Mouse (Mus musculus) heart, postnatal 14 days (tissue): ENCODE data around the gene Rora. TPM values are rescaled to one million over a fixed set of nuclear protein-coding genes. Genes with fewer than 3 reads are reported as not detected.

Experiments used
- DNase-seq, 2 experiments: peaks; one replicate each; pipeline ENCODE4 v3.0.0; 2021 to 2022
- intact Hi-C: fragments of 180-260 bp; cut with DNase I; formaldehyde crosslinking; loops from one replicate; pipeline ENCODE4 v1.15.1; 2025
- total RNA-seq, 2 experiments: library from RNA; stranded (reverse); gene quantifications; 2 replicates each; pipeline ENCODE4 v1.2.3; 2021

Rora gene
- total RNA-seq, 2 experiments from 2014 or later = 23.3 to 32.9 TPM

DNA sequence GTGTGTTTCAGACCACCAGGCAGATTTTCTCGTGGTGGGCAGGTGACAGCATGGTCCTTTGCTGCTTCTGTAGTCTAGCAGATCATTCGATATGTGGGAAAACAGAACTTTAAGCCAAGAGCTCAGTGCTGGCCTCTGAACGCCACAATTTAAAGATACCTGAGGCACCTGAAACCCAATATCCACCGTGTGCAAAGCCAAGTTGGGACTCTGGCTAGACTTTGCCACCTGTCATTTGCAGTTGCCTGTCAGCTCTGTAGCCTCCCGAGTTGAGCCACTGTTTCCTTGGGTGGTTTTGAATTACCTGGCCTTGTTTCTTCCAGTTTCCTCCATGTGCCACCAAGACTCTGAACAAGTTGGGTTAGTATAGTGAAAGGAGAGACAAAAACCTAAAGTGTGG lies 82.3 kb downstream of the Rora start:
- no peak for DNase-seq
- intact Hi-C loops = no loop called here

DNA sequence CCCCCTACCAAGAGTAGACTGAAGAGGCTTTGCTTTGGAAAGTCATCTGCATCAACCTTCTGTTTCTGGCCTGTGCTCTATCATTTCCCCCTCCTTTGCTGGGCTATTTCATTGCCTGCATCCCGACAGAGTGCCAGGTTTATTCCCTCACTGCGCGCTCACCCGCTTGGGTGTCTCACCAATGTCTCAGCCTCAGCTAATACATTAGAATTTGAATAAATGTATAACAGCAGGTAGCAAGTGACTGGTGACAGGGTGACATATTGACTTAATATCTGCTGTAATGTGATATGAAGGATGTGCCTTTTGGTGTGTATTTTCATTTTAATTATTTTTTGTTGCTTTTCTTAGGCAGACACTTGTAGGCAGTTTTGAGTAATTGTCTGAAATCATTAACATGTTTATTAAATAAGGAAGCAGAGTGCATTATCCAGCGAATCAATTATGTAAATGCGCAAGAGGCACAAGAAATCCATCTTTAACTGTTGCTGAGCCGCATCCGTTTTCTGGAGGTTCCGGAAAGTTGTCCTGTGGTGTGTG lies 83.7 kb downstream of the Rora start:
- DNase-seq = no peak
- intact Hi-C loops = no loop called here

DNA sequence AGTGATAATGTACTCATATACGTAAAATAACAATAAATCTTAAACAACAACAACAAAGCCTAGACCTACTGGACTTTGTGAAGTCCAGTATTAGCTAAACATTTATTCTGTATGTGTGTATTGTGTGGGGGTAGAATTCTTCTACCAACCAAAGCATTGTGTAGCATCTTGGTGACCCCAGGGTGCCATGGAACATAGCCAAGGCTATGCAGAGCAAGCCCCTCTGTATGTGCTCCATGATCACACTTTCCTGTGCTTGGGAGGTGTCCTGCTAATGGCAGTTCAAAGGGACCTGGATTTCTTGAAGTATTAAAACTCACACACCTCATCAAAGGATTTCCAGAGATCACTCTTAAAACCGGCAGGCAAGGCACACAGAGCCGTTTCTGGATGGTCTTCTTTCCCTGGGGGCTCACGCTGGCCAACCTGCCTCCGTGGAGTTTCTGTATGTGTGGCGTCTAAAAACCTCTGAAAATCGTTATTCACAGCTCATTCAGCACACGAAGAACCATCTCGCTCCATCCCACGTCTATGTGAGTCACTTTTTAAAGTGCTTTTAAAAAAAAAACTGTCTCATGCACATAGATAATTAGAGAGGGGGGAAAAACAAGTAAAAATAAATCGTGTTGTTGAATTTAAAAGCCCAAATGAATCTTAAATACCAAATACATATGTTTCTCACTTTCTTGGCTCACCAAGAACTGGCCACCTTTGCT lies 92.5 kb downstream of the Rora start:
- DNase-seq = no peak
- intact Hi-C loops = no loop called here

DNA sequence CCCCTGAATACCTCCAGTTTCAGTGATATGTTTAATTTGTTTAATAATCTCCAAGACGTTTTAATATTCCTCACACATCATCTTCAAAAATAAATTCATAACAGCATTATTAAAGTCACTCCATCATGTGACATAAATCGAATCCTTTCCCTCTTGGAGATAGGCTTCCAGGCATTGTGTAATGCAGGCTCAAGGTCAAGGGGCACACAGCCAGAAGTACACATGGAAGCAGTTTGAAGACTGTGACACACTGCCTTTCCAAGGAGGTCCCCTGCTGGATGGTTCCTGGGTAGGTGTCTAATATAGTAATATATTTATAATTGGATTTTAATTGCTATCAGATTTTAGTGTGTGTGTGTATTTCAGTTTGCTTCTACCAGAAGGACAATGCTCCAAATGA lies 103.4 kb downstream of the Rora start:
- intact Hi-C loops = no loop called here
- DNase-seq = peak; percentile 55

DNA sequence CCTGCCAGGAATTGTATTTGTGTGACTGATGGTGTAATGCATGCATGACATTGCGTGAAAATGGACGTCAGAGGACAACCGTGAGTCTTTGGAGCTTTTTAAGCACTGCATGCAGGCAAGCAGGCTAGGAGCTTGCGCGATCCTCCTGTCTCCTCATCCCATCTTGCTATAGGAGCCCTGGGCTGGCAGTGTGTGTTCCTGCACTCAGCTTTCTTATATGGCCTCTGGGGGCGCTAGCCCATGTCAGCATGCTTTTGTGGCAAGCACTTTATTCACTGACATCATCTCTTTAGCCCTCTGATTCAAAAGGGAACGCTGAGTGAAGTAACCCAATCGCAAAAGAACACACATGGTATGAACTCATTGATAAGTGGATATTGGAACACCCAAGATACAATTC lies 105.7 kb downstream of the Rora start:
- DNase-seq = no peak
- intact Hi-C loops = no loop called here

DNA sequence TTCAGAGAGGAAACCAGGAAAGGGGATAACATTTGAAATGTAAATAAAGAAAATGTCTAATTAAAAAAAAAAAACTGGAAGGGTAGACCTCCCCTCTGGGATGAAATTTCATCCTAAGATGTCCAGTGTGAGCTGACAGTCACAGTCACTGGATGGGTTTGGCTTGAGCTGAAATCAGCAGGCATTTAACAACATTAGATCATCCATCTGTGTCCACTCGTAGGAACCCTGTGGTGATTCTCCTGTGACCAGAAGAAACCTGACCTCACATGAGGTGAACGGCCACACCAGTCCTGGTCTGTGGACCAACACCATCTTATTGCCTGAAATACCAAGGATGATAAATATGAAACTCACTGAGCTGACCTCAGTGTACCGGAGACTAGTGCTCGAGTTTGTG lies 106.7 kb downstream of the Rora start:
- intact Hi-C loops = no loop called here
- DNase-seq = no peak

DNA sequence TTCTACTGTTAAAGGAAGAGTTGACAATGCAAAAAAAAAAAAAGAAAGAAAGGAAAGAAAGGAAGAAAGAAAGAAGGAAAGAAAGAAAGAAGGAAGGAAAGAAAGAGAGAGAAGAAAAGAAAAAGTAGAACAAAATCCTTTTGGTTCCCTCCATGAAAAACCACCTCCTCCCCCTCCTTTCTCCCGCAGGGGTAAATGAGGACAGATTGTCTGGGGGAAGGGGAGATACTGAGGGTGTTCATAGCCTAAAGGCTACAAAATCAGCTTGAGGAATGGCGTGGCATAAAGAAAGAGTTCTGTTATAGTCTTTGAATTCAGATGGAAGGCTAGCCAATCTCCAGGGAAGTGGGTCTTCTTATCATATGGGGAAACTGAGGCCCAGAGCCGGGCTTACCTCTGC lies 107.3 kb downstream of the Rora start:
- intact Hi-C loops = no loop called here
- no peak for DNase-seq

DNA sequence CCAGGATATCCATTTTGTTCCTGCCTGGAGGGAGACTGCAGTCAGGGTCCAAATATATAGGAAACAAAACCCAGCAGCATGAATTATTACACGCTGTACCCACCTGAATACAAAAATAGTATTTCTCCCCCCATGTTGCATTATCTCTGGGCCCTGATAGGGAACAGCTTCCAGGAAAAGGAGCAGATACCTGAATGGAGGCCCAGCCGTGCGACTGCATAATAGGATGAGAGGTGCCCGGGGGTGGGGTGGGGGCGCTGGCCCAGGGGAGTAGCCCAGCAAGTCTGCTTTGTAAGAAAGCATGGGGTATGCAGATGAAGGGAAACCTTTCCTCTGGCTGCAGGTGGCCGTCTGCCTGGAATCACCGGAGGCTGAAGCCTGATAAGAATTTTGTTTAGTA lies 108.1 kb downstream of the Rora start:
- peak in 1 of 2 experiments; percentile 25 for DNase-seq
- intact Hi-C loops = no loop called here

DNA sequence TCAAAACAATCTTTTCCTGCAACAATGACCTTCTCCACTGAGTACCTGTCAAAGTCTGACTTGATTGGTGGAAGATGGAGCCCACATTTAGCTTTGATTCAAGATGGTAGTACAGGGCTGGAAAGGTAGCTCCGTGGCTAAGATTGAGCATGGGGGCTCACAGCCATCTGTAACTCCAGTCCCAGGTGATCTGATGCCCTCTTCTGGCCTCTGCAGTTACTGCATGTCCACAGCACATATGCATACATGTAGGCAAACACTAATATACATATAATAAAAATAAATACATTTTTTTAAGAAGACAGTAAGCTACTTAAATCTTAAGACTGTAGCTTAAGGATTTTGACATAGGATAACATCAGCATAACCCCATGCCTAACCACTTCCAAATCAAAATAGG lies 112.0 kb downstream of the Rora start:
- DNase-seq = no peak
- intact Hi-C loops = no loop called here

DNA sequence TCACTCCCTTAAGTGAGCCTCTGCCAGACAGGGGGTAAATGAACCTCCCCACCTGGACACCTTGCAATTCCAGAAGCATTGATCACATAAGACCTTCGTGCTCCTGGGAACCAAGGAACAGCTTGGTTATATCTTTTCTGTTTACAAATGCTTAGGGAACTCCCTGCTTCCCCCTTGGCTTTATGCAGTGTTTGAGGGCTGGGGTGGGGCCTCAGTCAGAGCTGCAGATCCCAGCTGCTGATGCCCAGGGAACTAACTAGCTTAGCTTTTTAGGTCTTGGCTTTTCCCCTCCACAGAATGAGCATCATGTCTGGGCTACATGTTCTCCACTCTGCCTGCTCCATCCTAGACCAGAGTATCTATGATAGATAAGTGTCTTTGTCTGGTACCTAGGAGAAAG lies 116.1 kb downstream of the Rora start:
- no peak for DNase-seq
- intact Hi-C loops = no loop called here

DNA sequence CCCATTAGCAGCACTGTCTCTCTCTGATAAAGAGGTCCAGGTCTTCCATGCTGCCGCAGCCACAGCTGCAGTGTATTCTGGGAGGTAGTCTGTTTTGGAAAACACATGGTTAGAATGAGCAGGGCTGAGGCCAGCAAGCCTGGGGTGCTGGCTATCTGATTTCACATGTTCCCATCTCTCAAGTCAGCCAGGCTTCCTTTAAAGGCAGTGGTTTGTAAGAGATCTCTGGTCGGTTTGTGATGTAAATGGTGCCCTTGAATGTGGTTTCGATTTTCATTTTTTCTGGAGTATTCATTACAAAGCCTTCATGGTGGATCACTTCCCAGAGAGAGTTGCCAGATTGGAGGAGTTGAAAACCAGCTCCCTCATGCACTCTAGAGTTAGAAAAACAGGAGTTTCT lies 117.8 kb downstream of the Rora start:
- intact Hi-C loops = no loop called here
- DNase-seq = no peak

DNA sequence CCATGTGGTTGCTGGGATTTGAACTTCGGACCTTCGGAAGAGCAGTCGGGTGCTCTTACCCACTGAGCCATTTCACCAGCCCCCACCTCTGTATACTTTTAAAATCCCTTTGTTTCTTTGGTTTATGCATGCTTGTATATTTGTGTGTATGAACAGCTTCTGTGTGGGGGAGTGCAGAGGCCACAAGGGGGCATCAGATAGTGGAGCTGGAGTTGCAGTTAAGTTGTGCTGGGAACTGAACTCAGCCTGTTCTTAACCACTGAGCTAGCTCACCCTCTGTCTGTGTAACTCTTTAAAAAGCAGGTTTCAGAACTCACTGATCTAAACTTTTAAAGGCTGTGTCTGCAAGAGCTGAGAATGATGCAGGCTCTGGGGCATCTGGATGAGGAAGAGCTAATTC lies 120.2 kb downstream of the Rora start:
- intact Hi-C loops = no loop called here
- DNase-seq = no peak

DNA sequence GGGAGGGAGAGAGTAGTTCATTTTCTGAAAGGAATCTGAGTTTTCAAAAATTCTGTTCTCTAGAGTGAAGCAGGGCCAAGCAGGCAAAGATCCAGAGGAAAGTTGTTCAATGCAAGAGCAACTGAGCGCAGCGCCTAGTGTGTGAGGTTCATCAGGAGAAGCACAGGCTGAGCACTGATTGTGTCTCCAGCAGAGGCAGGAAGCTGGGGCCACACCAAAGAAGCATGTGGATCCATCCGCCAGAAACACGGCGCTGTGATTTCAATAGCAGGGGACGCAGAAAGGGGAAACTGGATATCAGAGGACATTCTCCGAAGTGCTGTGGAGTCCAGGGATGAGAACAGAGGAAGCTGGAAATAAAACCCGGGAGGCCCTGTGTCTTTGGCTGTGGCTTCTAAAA lies 128.4 kb downstream of the Rora start:
- DNase-seq = peak; percentile 27 to 33
- intact Hi-C loops = no loop called here

DNA sequence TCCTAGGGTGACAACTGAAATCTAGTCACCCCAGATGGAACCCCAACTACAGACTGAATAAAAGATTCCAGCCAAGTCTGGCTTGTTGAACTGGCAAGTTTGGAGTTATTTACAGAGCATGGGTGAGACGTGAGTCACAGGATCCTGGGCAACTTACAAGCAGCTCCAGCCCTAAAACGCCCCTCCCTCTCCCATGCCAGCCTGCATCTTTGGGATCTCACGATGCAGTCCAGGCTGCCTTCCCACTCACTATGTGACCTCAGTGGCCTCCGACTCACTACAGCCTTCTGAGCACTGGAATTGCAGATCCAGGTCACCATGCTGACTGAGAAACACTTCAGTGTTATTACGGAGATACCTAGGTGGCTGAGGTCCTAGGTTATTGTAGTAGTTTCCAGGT lies 129.0 kb downstream of the Rora start:
- DNase-seq = no peak
- intact Hi-C loops = no loop called here

DNA sequence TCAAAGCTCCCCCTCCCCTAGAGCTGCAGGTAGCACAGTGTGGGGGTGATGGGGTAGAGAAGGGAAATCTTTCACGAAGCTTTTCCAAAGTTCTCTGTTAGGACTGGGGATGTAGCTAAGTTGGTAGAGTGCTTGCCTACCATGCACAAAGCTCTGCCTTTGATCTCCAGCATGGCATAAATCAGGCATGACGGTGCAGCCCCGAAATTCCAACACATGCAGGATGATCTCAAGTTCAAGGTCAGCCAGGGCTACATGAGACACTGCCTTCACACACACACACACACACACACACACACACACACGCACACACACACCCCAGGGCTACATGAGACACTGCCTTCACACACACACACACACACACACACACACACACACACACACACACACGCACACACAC lies 129.7 kb downstream of the Rora start:
- intact Hi-C loops = no loop called here
- no peak for DNase-seq

DNA sequence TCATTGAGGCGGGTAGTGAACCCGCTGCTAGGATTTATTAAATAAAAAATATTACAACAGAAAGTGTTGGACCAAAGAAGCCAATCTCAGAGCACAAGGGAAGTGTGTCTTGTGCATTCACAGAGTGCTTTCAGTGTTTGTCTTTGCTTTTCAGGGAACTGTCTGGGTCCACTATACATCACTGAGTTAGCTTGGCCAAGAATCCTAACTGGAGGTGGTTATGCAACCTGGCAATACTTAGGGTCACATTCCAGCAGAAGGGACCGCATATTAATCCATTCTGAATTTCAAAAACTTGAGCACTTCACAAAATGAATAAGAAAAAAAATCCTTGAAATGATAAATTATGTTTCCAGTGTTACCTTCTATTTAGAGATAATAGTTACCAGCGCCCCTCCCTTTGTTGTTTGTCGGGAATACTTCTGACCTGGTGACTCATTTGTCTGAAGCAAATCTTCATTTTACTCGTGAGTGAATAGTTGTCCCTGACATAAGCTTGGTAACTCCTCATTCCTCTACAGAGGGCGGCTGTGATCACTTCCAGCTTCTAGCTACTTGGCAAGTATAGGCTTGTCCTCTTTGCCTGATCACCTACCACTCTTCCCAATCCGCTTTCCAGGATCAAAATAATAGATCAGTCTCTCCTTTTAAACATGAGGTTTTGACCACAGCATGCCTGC lies 133.2 kb downstream of the Rora start:
- intact Hi-C loops = no loop called here
- no peak for DNase-seq

DNA sequence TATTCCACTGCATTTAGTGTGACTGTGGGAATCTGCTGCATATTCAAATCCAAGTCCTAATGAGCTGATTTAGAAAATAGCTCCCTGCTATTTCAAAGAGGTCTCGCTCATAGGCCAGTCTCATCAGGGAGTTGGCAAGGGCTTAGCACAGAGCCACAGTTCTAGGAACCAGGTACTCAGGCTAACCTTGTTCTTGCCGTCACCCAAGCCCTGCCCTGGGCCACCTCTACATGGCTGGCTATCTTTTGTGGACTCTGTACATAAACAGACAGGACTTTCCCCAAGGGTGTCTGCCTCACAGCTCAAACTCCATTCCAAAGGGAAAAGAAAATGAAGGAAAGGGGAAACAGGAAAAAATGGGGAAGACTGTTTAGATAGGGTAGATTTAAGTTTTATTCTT lies 134.1 kb downstream of the Rora start:
- intact Hi-C loops = no loop called here
- no peak for DNase-seq

DNA sequence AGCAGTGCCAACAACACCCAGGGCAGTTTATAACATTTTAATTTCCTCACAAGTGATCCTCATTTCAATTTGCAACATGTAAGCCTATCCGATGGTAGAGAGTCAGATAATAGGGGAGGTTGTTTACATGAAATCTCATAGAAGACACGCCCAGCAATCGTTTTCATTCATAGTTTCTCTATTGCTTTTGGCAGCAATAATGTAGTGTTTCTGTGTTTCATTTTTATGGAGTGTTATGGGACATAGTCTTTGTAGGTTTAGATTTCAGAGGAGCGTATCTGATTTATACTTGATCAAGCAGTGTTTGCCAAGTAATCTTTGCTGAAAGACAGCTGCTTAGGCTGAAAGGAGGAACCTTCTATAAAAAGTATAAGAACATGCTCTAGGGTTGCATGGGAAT lies 137.3 kb downstream of the Rora start:
- intact Hi-C loops = no loop called here
- no peak for DNase-seq

DNA sequence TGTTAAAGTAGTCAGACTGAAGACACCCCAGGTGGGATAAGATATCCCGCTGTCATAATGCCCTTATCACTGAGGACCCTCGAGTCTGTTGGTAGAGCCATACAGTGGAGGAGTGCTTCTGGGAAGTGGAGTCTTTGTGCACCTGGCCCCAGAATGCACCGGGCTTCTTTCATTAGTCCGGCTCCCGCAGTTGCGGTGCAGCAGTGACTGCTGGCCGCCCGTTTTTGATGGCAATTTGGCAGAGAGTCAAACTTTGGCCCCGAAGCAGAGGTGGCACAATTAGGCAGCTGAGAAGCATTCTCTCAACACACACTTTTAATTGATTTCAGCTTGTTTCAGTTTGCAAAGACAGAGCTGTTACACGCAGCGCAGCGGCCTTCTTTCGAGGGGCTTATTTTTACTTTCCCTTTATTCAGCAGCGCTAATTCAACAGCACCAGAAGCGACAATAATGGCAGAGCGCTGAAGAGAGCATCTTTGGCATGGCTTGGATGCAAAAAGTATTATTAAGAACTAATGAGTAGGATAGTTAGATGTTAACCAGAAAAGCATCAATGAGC lies 138.5 kb downstream of the Rora start:
- intact Hi-C loops = no loop called here
- DNase-seq = no peak

DNA sequence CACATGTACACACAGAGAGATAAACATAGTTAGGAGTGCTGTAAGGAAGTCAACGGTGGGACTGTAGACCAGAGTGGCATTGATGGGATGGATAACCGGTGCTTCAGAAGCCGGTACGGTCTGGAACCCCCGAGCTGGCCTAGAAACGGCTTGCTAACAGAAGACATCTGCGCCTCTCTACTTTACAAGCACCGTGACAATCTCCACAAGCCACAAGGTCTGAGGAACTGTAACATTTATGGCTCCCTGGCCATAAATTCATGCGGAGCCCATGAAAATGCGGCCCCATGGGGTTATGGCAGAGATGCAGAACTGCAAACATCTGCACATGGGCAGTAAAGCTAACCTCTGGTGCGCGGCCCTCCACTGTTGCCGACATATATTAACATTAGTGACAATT lies 141.7 kb downstream of the Rora start:
- DNase-seq = no peak
- intact Hi-C loops = no loop called here

DNA sequence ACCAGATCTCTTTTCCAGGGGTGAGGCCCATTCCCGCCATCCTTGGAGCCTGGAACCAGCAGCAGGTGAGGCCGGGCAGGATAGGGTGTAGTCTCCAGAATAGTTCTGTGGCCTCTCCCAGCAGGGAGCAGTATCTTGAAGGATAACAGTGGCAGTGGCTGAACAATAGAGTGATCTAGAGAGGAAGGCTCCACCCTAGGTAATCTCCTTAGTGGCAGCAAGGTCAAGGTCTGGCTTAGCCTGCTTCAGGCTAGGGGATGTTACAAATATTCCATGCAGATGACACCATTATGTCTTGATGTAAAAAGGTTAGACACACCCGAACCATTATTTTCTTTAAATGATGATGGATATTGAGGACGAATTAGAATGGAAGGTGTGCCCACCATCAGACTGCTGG lies 144.6 kb downstream of the Rora start:
- intact Hi-C loops = no loop called here
- DNase-seq = no peak

DNA sequence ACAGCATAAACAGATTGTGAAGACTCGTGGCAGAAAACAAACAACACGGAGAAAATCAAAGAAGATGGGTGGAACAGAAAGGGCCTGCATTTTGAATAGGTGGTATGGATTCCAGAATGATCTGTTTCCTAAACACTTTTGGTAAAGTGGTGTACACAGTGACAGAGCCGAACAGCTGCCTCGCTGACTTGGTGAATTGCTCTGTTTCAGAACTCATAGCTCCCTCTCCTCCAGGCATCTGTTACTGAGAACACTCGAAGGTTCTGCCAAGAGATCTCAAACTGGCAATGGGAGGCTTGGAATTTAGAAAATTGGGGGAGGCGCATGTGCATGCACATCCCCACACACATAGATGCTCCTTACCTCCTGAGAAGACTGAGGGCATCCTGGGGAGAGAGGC lies 145.5 kb downstream of the Rora start:
- DNase-seq = no peak
- intact Hi-C loops = no loop called here
